Mouse (Mus musculus): ENCODE data around the gene Zbtb25. TPM values are rescaled to one million over a fixed set of nuclear protein-coding genes. Genes with fewer than 3 reads are reported as not detected.

Zbtb25 gene
- polyA plus RNA-seq, 1 experiment = 13.5 TPM

GRCm38 (mm10) chr12:76297830-76298229 is 71.6 kb downstream of the Zbtb25 start:
- no peak for DNase-seq (ENCODE audit: low spot score)

Other genes starting within 250 kb of the Zbtb25 start
- gene Esr2, start 192.3 kb downstream of the Zbtb25 start, polyA plus RNA-seq (2012; rRNA removed) = 0.46 and 0.55 TPM in 2 replicates
- gene Tex21, start 122.9 kb downstream of the Zbtb25 start, polyA plus RNA-seq (2012; rRNA removed) = not detected in 2 replicates
- 28.9 and 31.0 TPM in 2 replicates for gene Mthfd1, start 114.3 kb downstream of the Zbtb25 start, polyA plus RNA-seq (2012; rRNA removed)
- gene Akap5, start 44.7 kb downstream of the Zbtb25 start, polyA plus RNA-seq (2012; rRNA removed) = 4.6 and 7.6 TPM in 2 replicates
- gene Zbtb1, start 664 bp upstream of the Zbtb25 start, polyA plus RNA-seq (2012; rRNA removed) = 5.9 and 6.3 TPM in 2 replicates
- 52.9 and 65.7 TPM in 2 replicates for gene Hspa2, start 34.6 kb upstream of the Zbtb25 start, polyA plus RNA-seq (2012; rRNA removed)
- 11.8 TPM in 2 replicates for gene Ppp1r36, start 47.9 kb upstream of the Zbtb25 start, polyA plus RNA-seq (2012; rRNA removed)
- 56.5 and 62.8 TPM in 2 replicates for gene Plekhg3, start 161.3 kb upstream of the Zbtb25 start, polyA plus RNA-seq (2012; rRNA removed)